Mouse (Mus musculus): ENCODE measurements around the gene Arsk.

DNA sequence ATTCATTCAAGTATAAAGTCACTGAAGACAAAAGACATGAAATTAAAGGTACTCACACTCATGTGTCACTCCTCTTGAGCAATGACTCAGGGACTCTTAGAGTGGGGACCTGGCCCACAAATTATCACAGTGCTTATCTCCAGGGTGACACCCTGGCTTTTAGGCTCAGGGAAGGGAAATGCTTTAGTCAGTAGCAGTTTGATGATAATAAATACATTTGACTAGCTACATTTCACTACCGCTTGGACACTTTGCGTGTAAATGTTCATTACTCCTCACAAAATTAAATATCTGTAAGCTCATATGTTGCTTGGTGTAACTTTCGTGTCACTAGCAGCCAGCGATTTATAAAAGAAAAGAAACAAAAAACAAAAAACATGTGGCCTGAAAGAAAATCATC lies 81.0 kb downstream of the Arsk start:
- TF ChIP-seq POLR2A (IDR thresholded peaks at IDR 0.05; ENCODE audit: low read depth, low read length): no peak
- no peak for TF ChIP-seq CTCF (IDR thresholded peaks at IDR 0.05; ENCODE audit: extremely low read depth, insufficient read length, insufficient replicate concordance, low read depth, low read length)

All from small intestine, adult 2 months (tissue).